Mouse (Mus musculus): ENCODE results near the gene 3300002I08Rik.
"Not testable (repeated sequence)": the region's sequence is repeated elsewhere in the genome, so short reads cannot be mapped to it uniquely, and the experiment has no call there.

3300002I08Rik gene

DNA sequence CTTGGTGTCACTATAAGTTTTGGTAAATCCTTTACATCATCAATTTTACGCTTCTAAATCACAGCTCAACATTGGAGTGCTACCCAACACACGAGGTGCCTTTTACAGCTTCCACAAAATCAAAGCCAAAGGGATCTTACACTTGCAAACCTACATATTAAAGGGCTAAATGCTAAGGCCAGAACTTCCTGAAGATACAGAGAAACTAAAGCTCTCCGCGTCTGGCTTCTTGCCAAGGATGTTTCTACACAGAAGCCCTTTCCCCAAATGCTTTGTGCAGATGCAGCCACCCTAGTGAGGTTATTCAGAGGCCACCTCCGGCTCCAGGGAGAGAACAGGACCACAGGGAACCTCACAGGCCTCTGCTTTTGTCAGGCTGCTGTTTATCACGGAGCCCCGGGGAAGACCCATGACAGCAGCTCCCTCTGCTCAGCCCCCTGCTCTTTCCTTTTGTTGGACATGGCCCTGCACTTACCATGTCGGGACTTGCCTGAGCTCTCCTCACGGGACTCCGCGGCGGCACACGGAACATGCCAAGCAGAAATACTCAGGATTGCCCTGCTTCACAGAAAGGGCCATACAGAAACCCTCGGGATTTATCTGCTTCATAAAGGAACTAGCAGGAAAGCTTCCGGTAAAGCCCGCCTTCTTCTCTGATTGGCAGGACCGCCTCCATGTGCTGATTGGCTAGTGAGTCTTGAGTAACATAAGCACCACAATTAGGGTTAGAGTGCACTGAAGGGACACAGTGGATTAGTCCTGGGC, at the start of gene 3300002I08Rik:
TSS of gene 3300002I08Rik (minus strand) at position 653 of the 765 bp plus-strand sequence.
- DNase-seq (ENCODE audit: low spot score in 2 of 2), result peak; percentile 76 to 81

- DNase-seq (ENCODE audit: low spot score in 2 of 2), result not testable (repeated sequence)
Measured at GRCm38 (mm10) chr2:150412146-150412545, 49.6 kb upstream of the 3300002I08Rik start.

- no peak for DNase-seq (ENCODE audit: low spot score in 2 of 2)
Measured at GRCm38 (mm10) chr2:150390198-150390597, 27.6 kb upstream of the 3300002I08Rik start.

DNA sequence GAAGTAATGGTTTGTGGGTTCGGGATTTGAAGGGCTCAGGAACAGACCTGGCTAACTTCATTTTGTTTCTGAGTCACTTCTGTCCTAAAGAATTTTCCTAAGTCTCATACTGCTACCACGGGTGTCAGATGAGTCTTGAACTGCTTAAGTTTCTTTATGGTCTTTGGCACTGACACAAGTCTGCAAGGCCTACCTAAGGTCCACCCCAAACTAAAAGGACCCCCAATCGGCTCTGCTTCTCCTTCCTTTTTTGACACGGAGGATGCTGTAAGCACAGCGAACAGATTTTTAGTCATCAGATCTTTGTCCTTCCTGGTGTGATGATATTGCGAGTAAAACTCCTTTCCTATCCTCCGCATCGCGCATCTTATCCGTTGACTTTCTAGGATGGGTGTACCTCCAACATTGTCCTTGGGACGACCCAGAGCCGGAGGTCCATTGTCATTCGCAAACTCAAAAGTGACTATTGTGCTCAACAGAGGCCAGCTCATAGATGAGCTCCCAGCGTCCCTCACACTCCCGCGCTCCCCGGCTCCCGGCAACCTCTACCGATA, 23.1 kb upstream of the 3300002I08Rik start:
- not testable (repeated sequence) for DNase-seq (ENCODE audit: low spot score in 2 of 2)

- no peak for DNase-seq (ENCODE audit: low spot score in 2 of 2)
Measured at GRCm38 (mm10) chr2:150362878-150363229, 289 bp upstream of the 3300002I08Rik start.

DNA sequence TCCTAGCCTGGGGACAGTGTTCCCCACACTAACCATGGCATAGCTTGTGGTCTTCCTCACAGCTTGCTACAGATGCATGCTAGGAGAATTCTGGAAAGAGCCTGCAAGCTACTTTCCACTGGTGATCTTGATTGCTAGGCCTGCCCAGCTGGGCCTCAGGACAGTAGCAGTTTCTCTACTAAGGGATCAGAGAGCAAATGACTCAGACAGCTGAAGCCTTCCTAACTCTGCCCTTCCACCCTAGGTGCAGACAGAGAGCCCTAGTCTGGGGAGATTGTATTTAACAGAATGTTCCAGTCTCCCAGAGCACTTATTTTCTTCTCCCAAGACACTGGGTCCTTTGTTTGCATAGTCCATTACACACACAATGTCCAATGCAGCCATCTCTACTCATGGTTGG, 5.4 kb downstream of the 3300002I08Rik start:
- not testable (repeated sequence) for DNase-seq (ENCODE audit: low spot score in 2 of 2)

- no peak for DNase-seq (ENCODE audit: low spot score in 2 of 2)
Measured at GRCm38 (mm10) chr2:150323402-150323801, 39.2 kb downstream of the 3300002I08Rik start, which contains the start of gene Gm10130. TSS of gene Gm10130 (plus strand) at chr2:150323702.

DNA sequence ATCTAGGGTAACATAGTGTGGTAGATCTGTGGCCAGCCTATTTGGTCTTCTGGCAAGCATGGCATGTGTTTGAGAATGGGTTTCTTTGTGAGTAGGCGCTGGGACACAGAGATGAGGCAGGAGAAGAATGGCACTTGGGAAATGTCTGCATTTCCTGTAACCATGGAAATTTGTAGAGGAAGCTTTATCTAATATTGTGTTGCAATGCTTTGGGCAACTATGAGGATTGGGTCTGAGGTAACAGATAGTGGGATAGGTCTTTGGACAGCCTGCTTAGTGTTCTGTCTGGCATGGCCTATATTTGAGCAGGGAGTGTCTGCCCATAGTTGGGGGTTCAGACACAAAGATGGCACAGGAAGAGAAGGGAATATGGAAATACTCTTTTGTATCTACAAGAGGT, 43.6 kb downstream of the 3300002I08Rik start:
- no peak for DNase-seq (ENCODE audit: low spot score in 2 of 2)

DNA sequence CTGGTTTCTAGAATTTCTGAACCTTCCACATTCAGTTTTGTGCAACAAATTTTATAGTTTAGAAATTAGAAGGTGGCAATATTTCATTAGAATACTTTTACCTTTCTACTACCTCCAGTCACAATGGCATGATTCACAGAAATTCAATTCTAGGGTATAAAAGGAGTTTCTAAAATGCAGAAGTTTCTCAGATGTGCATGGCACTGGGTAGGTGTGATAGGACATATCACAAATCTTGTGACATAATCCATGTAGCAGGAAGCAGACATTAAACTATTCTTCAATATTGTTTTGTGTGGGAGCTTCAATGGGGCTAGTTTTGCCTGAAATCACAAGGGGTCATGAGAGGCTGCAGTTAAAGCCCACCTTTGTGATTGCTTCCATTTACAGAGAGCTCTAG, 46.4 kb downstream of the 3300002I08Rik start:
- DNase-seq (ENCODE audit: low spot score in 2 of 2), result no peak

DNA sequence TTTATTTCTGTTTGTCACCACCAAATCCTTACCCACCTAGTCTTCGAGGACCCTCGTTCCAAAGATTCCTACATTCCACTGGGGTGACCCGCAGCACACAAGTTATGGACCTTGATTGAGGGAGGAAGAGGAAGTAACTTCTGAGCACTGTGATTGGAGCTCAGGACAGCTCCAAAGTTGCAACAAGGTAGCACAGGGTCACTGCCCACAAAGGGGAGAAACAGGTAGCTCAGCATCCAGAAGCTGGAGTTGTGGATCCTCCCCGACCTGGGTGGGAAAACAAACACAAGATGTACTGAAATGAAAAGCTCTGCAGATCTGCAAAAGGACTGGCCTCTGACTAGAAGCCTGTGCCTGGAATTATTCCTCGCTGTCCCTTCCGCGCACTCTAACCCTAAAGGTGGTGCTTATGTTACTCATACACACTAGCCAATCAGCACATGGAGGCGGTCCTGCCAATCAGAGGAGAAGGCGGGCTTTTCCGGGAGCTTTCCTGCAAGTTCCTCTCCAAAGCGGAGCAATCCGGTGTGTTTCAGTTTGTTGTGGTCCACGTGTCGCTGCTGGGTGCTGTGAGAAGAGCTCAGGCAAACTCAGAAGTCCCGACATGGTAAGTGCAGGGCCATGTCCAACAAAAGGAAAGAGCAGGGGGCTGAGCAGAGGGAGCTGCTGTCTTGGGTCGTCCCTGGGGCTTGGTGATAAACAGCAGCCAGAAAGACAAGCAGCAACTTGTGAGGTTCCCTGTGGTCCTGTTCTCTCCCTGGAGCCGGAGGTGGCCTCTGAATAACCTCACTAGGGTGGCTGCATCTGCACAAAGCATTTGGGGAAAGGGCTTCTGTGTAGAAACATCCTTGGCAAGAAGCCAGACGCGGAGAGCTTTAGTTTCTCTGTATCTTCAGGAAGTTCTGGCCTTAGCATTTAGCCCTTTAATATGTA, 51.3 kb downstream of the 3300002I08Rik start:
- DNase-seq (ENCODE audit: low spot score in 2 of 2), result peak; percentile 82 to 89

DNA sequence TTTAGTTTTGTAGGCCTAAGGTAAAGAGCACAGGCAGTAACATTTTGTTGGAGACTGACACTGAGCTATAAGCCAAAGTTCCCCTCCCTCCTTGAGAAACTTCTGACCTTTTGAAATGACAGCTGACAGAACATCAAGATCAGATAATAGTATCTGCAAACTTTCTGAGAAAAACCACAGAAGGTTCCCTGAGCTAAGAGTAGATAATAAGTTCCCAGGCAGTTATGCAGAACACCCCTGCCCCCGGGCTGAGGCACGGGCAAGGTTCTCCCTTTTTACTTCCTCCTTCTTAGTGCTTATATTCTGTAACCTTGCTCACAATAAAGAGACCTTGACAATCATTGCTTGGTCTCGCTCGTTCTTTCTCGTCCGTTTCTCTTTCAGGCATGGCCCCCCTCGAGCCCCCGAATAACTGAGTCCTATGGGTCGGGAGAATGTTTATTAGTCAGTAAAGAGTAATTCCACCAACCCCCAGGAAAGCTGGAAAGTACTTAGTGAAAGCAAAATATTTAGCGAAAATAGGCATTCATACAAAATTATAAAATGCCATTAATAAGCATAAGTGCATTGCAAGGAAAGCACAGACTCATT, 55.3 kb downstream of the 3300002I08Rik start:
- no peak for DNase-seq (ENCODE audit: low spot score in 2 of 2)

DNA sequence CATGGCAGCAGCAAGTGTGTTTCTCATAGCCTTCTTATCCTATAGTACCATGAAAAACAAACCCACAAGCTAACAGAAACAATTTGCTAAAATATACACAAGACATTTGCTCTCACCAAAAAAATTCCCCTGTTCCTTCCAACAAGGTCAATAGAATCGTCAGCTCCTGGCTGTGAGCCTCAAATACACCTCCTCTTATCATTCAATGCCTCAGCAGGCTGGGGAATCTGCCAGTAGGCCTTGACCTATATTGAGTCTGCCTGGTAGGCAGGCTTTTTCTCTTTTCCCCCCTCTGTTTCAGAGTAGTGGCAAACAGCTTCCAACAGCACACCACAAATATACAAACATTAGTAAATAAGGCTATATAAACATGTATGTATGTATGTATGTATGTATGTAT, 63.5 kb downstream of the 3300002I08Rik start:
- no peak for DNase-seq (ENCODE audit: low spot score in 2 of 2)

GRCm38 (mm10) chr2:150293669-150294068, 68.9 kb downstream of the 3300002I08Rik start:
- DNase-seq (ENCODE audit: low spot score in 2 of 2), result no peak
